Mouse (Mus musculus): ENCODE results near the gene Mboat2. TPM values are rescaled to one million over a fixed set of nuclear protein-coding genes. Genes with fewer than 3 reads are reported as not detected.

Mboat2 gene
- polyA plus RNA-seq, 1 experiment from 2014 or later, result 32.1 TPM

- H3K4me1 ChIP-seq (ENCODE audit: insufficient read depth, low read depth, low read length), result peaks cover 2% of the 10 kb centered on the region; the same call in 1 of the 2 replicates
- 83% methylated on average over 10 of the region's 10 CpGs for WGBS
- no peak overlapping the region for H3K4me3 ChIP-seq (ENCODE audit: low read depth, low read length)
- H3K36me3 ChIP-seq (ENCODE audit: insufficient read depth, low read length), result no peaks in the 10 kb centered on the region
- no peak for TF ChIP-seq EP300 (IDR thresholded peaks at IDR 0.05)
- no peak overlapping the region for H3K4me2 ChIP-seq (replicated peaks; ENCODE audit: low read depth, low read length)
- H3K27ac ChIP-seq (ENCODE audit: low read length), result 0 out of 2 replicates have a peak overlapping the region, but pooled peaks have one; percentile 4
- no peak overlapping the region for H3K9ac ChIP-seq (replicated peaks; ENCODE audit: low read depth)
- no peak for DNase-seq (ENCODE audit: low spot score)
- no peak for ATAC-seq
- H3K9me3 ChIP-seq (ENCODE audit: low read length), result no peaks in the 10 kb centered on the region
- H3K27me3 ChIP-seq (replicated peaks; ENCODE audit: insufficient read depth, low read length), result no peaks in the 10 kb centered on the region
Measured at GRCm38 (mm10) chr12:24899636-24900035, 69.0 kb downstream of the Mboat2 start.

GRCm38 (mm10) chr12:24902736-24903135 is 72.1 kb downstream of the Mboat2 start:
- DNase-seq (ENCODE audit: low spot score), result no peak
- Histone ChIP-seq H3K9me3 (ENCODE audit: low read length) (no peaks in the 10 kb centered on the region), H3K4me2 (replicated peaks; ENCODE audit: low read depth, low read length) (no peak overlapping the region), H3K27ac (ENCODE audit: low read length) (no peak overlapping the region), H3K36me3 (ENCODE audit: insufficient read depth, low read length) (no peaks in the 10 kb centered on the region), H3K4me3 (ENCODE audit: low read depth, low read length) (no peak overlapping the region), H3K9ac (replicated peaks; ENCODE audit: low read depth) (no peak overlapping the region), H3K27me3 (replicated peaks; ENCODE audit: insufficient read depth, low read length) (no peaks in the 10 kb centered on the region), H3K4me1 (ENCODE audit: insufficient read depth, low read depth, low read length) (no peaks in the 10 kb centered on the region)
- TF ChIP-seq EP300 (IDR thresholded peaks at IDR 0.05) (no peak), CTCF (IDR thresholded peaks at IDR 0.05) (no peak)
- ATAC-seq, result no peak
- 96% methylated on average over 5 of the region's 5 CpGs for WGBS

GRCm38 (mm10) chr12:24907894-24908293 is 77.2 kb downstream of the Mboat2 start:
- TF ChIP-seq CTCF (IDR thresholded peaks at IDR 0.05) (no peak), EP300 (IDR thresholded peaks at IDR 0.05) (no peak)
- Histone ChIP-seq H3K9me3 (ENCODE audit: low read length) (no peaks in the 10 kb centered on the region), H3K36me3 (ENCODE audit: insufficient read depth, low read length) (no peaks in the 10 kb centered on the region), H3K9ac (replicated peaks; ENCODE audit: low read depth) (no peak overlapping the region), H3K27me3 (replicated peaks; ENCODE audit: insufficient read depth, low read length) (no peaks in the 10 kb centered on the region), H3K4me1 (ENCODE audit: insufficient read depth, low read depth, low read length) (no peaks in the 10 kb centered on the region), H3K4me3 (ENCODE audit: low read depth, low read length) (no peak overlapping the region), H3K27ac (ENCODE audit: low read length) (no peak overlapping the region), H3K4me2 (replicated peaks; ENCODE audit: low read depth, low read length) (no peak overlapping the region)
- WGBS, result 77% methylated on average over 2 of the region's 2 CpGs
- DNase-seq (ENCODE audit: low spot score), result no peak
- no peak for ATAC-seq

- H3K4me3 ChIP-seq (ENCODE audit: low read depth, low read length), result no peak overlapping the region
- peak; percentile 67 for TF ChIP-seq EP300 (IDR thresholded peaks at IDR 0.05)
- TF ChIP-seq CTCF (IDR thresholded peaks at IDR 0.05), result no peak
- DNase-seq (ENCODE audit: low spot score) (peak; percentile 78), ATAC-seq (peak; percentile 59)
- H3K36me3 ChIP-seq (ENCODE audit: insufficient read depth, low read length), result no peaks in the 10 kb centered on the region
- no peak overlapping the region for H3K27ac ChIP-seq (ENCODE audit: low read length)
- H3K27me3 ChIP-seq (replicated peaks; ENCODE audit: insufficient read depth, low read length), result no peaks in the 10 kb centered on the region
- WGBS, result 39% methylated on average over 7 of the region's 7 CpGs
- no peaks in the 10 kb centered on the region for H3K4me1 ChIP-seq (ENCODE audit: insufficient read depth, low read depth, low read length)
- no peak overlapping the region for H3K4me2 ChIP-seq (replicated peaks; ENCODE audit: low read depth, low read length)
- H3K9me3 ChIP-seq (ENCODE audit: low read length), result no peaks in the 10 kb centered on the region
- no peak overlapping the region for H3K9ac ChIP-seq (replicated peaks; ENCODE audit: low read depth)
Measured at GRCm38 (mm10) chr12:24909679-24910078, 79.0 kb downstream of the Mboat2 start.

- DNase-seq (ENCODE audit: low spot score), result peak; percentile 68
- Histone ChIP-seq H3K4me3 (ENCODE audit: low read depth, low read length) (no peak overlapping the region), H3K9ac (replicated peaks; ENCODE audit: low read depth) (no peak overlapping the region)
Measured at GRCm38 (mm10) chr12:24912174-24912573, 81.5 kb downstream of the Mboat2 start.

GRCm38 (mm10) chr12:24912876-24913275 is 82.2 kb downstream of the Mboat2 start:
- Histone ChIP-seq H3K4me1 (ENCODE audit: insufficient read depth, low read depth, low read length) (no peaks in the 10 kb centered on the region), H3K4me2 (replicated peaks; ENCODE audit: low read depth, low read length) (no peak overlapping the region), H3K36me3 (ENCODE audit: insufficient read depth, low read length) (no peaks in the 10 kb centered on the region), H3K9me3 (ENCODE audit: low read length) (no peaks in the 10 kb centered on the region), H3K4me3 (ENCODE audit: low read depth, low read length) (no peak overlapping the region), H3K9ac (replicated peaks; ENCODE audit: low read depth) (no peak overlapping the region), H3K27ac (ENCODE audit: low read length) (no peak overlapping the region), H3K27me3 (replicated peaks; ENCODE audit: insufficient read depth, low read length) (no peaks in the 10 kb centered on the region)
- TF ChIP-seq CTCF (IDR thresholded peaks at IDR 0.05) (no peak), EP300 (IDR thresholded peaks at IDR 0.05) (no peak)
- WGBS, result 90% methylated on average over 1 of the region's 1 CpGs
- DNase-seq (ENCODE audit: low spot score) (no peak), ATAC-seq (no peak)

More at GRCm38 (mm10) chr12:24912174-24912573, 81.5 kb downstream of the Mboat2 start:
- Histone ChIP-seq H3K36me3 (ENCODE audit: insufficient read depth, low read length) (no peaks in the 10 kb centered on the region), H3K27me3 (replicated peaks; ENCODE audit: insufficient read depth, low read length) (no peaks in the 10 kb centered on the region), H3K4me1 (ENCODE audit: insufficient read depth, low read depth, low read length) (no peaks in the 10 kb centered on the region), H3K9me3 (ENCODE audit: low read length) (no peaks in the 10 kb centered on the region), H3K27ac (ENCODE audit: low read length) (no peak overlapping the region), H3K4me2 (replicated peaks; ENCODE audit: low read depth, low read length) (no peak overlapping the region)
- peak; percentile 53 for ATAC-seq
- TF ChIP-seq EP300 (IDR thresholded peaks at IDR 0.05) (peak; percentile 64; the same call in 1 of the 2 replicates), CTCF (IDR thresholded peaks at IDR 0.05) (no peak)
- WGBS, result 45% methylated on average over 6 of the region's 6 CpGs

Data from lung, postnatal 0 days (tissue).